Mouse (Mus musculus) hindbrain, embryonic 14.5 days (tissue): ENCODE measurements around the gene Ptafr. TPM values are rescaled to one million over a fixed set of nuclear protein-coding genes. Genes with fewer than 3 reads are reported as not detected.
A peak's percentile ranks its signal among the peaks of the same experiment; 100 is the strongest.
"Not testable (repeated sequence)": the region's sequence is repeated elsewhere in the genome, so short reads cannot be mapped to it uniquely, and the experiment has no call there.

Source experiments
- ATAC-seq: fragments of 200-750 bp; cut with Nextera tagmentation; 2 replicates; pipeline ENCODE4 v1.8.0; 2017; ENCODE audit warnings: moderate number of reproducible peaks, mild to moderate bottlenecking, moderate TSS enrichment, moderate library complexity; ENCODE audit not compliant: low FRiP score
- DNase-seq: peaks from one replicate; pipeline ENCODE4 v3.0.0-alpha.2; 2015; ENCODE audit warnings: low spot score
- H3K27ac ChIP-seq: fragments of 300-500 bp; sonication (generic); 2 replicates; pipeline ENCODE4 v1.5.1; 2014; ENCODE audit warnings: mild to moderate bottlenecking, moderate library complexity
- H3K27me3 ChIP-seq: fragments of 300-500 bp; sonication (generic); 2 replicates; pipeline ENCODE4 v1.6.1; 2014; ENCODE audit warnings: mild to moderate bottlenecking, low read length, mixed read lengths; ENCODE audit not compliant: control insufficient read depth, insufficient read depth
- H3K36me3 ChIP-seq: fragments of 300-500 bp; sonication (generic); replicated peaks from 2 replicates; pipeline ENCODE4 v1.6.1; 2014; ENCODE audit not compliant: control insufficient read depth, insufficient read depth
- H3K4me1 ChIP-seq: fragments of 300-500 bp; sonication (generic); replicated peaks from 2 replicates; pipeline ENCODE4 v1.6.1; 2014; ENCODE audit warnings: antibody characterized with exemption, low read length, mixed read lengths; ENCODE audit not compliant: control insufficient read depth, insufficient read depth
- H3K4me2 ChIP-seq: fragments of 300-500 bp; sonication (generic); replicated peaks from 2 replicates; pipeline ENCODE4 v1.6.1; 2014; ENCODE audit warnings: mild to moderate bottlenecking, moderate library complexity
- H3K4me3 ChIP-seq: fragments of 300-500 bp; sonication (generic); replicated peaks from 2 replicates; pipeline ENCODE4 v1.5.1; 2014; ENCODE audit warnings: mild to moderate bottlenecking, low read length
- H3K9ac ChIP-seq: fragments of 300-500 bp; sonication (generic); 2 replicates; pipeline ENCODE4 v1.6.1; 2014
- H3K9me3 ChIP-seq: fragments of 300-500 bp; sonication (generic); 2 replicates; pipeline ENCODE4 v1.6.1; 2016; ENCODE audit warnings: low read length; ENCODE audit not compliant: control insufficient read depth
- WGBS: fragments of 180-500 bp; shearing (Covaris S2); extraction: QIAGEN DNeasy Blood & Tissue Kit; methylation state at CpG from one replicate; pipeline ENCODE4 v1.1.7; 2014; 5-methylcytosine and 5-hydroxymethylcytosine counted together
- polyA plus RNA-seq: library from polyadenylated mRNA; unstranded; fragments of >200 nt; fragmentation: Nextera tagmentation; extraction: Ambion mirVana; gene quantifications from 2 replicates; pipeline ENCODE4 v1.2.1, GENCODE M21; 2014

Ptafr gene
- polyA plus RNA-seq, 1 experiment from 2014 or later: 0.67 TPM

- no peak overlapping the region for H3K9ac ChIP-seq
- 50% methylated on average over 8 of the region's 8 CpGs for WGBS
- peak; percentile 73 for DNase-seq
- no peak for ATAC-seq
- H3K4me1 ChIP-seq: no peaks in the 10 kb centered on the region
- peaks cover 91% of the 10 kb centered on the region for H3K36me3 ChIP-seq
- no peak overlapping the region for H3K27ac ChIP-seq
- H3K27me3 ChIP-seq: no peaks in the 10 kb centered on the region
- no peak overlapping the region for H3K4me3 ChIP-seq
- no peak overlapping the region for H3K4me2 ChIP-seq
- H3K9me3 ChIP-seq: no peaks in the 10 kb centered on the region
These were observed 18.0 kb upstream of the Ptafr start for GRCm38 (mm10) chr4:132545851-132546250.

- H3K4me1 ChIP-seq: no peaks in the 10 kb centered on the region
- no peak overlapping the region for H3K4me3 ChIP-seq
- H3K27ac ChIP-seq: no peak overlapping the region
- DNase-seq: no peak
- no peaks in the 10 kb centered on the region for H3K9me3 ChIP-seq
- H3K9ac ChIP-seq: no peak overlapping the region
- H3K27me3 ChIP-seq: no peaks in the 10 kb centered on the region
- ATAC-seq: no peak
- WGBS: 76% methylated on average over 5 of the region's 5 CpGs
- H3K4me2 ChIP-seq: no peak overlapping the region
- peaks cover 53% of the 10 kb centered on the region for H3K36me3 ChIP-seq
These were observed 9.6 kb upstream of the Ptafr start for GRCm38 (mm10) chr4:132554221-132554620.

GRCm38 (mm10) chr4:132554653-132555052 lies 9.2 kb upstream of the Ptafr start:
- Histone ChIP-seq H3K9me3 (no peaks in the 10 kb centered on the region), H3K4me2 (no peak overlapping the region), H3K4me3 (no peak overlapping the region), H3K36me3 (peaks cover 49% of the 10 kb centered on the region), H3K9ac (no peak overlapping the region), H3K27me3 (no peaks in the 10 kb centered on the region), H3K4me1 (no peaks in the 10 kb centered on the region), H3K27ac (no peak overlapping the region)
- 82% methylated on average over 8 of the region's 8 CpGs for WGBS
- ATAC-seq: no peak
- DNase-seq: no peak

- not testable (repeated sequence) for DNase-seq, H3K4me2 ChIP-seq, H3K27me3 ChIP-seq, H3K9ac ChIP-seq, H3K4me3 ChIP-seq, ATAC-seq, H3K27ac ChIP-seq, H3K4me1 ChIP-seq, H3K9me3 ChIP-seq
- H3K36me3 ChIP-seq: peaks cover 40% of the 10 kb centered on the region
- 92% methylated on average over 7 of the region's 7 CpGs for WGBS
These were observed 8.3 kb upstream of the Ptafr start for GRCm38 (mm10) chr4:132555550-132555949.

GRCm38 (mm10) chr4:132563261-132563660 lies 606 bp upstream of the Ptafr start:
- H3K9me3 ChIP-seq: no peaks in the 10 kb centered on the region
- no peaks in the 10 kb centered on the region for H3K4me1 ChIP-seq
- H3K27ac ChIP-seq: no peak overlapping the region
- H3K4me2 ChIP-seq: no peak overlapping the region
- no peaks in the 10 kb centered on the region for H3K27me3 ChIP-seq
- DNase-seq (no peak), ATAC-seq (no peak)
- H3K4me3 ChIP-seq: no peak overlapping the region
- 83% methylated on average over 3 of the region's 3 CpGs for WGBS
- no peak overlapping the region for H3K9ac ChIP-seq
- H3K36me3 ChIP-seq: no peaks in the 10 kb centered on the region

GRCm38 (mm10) chr4:132565089-132565747 lies 1.4 kb downstream of the Ptafr start:
- Histone ChIP-seq H3K9ac (no peak overlapping the region), H3K4me1 (no peaks in the 10 kb centered on the region), H3K27me3 (no peaks in the 10 kb centered on the region), H3K27ac (no peak overlapping the region), H3K4me3 (no peak overlapping the region), H3K36me3 (no peaks in the 10 kb centered on the region), H3K9me3 (no peaks in the 10 kb centered on the region), H3K4me2 (no peak overlapping the region)
- ATAC-seq: no peak
- DNase-seq: no peak
- 79% methylated on average over 12 of the region's 12 CpGs for WGBS

GRCm38 (mm10) chr4:132567361-132567779 lies 3.5 kb downstream of the Ptafr start:
- ATAC-seq (no peak), DNase-seq (no peak)
- H3K27ac ChIP-seq: no peak overlapping the region
- no peak overlapping the region for H3K4me3 ChIP-seq
- no peaks in the 10 kb centered on the region for H3K27me3 ChIP-seq
- no peak overlapping the region for H3K4me2 ChIP-seq
- H3K9me3 ChIP-seq: no peaks in the 10 kb centered on the region
- WGBS: 76% methylated on average over 9 of the region's 9 CpGs
- no peaks in the 10 kb centered on the region for H3K4me1 ChIP-seq
- no peaks in the 10 kb centered on the region for H3K36me3 ChIP-seq
- no peak overlapping the region for H3K9ac ChIP-seq

- ATAC-seq: no peak
- Histone ChIP-seq H3K9me3 (no peaks in the 10 kb centered on the region), H3K36me3 (no peaks in the 10 kb centered on the region), H3K4me3 (no peak overlapping the region), H3K4me2 (no peak overlapping the region), H3K9ac (no peak overlapping the region), H3K27ac (no peak overlapping the region), H3K27me3 (no peaks in the 10 kb centered on the region), H3K4me1 (no peaks in the 10 kb centered on the region)
- 82% methylated on average over 5 of the region's 5 CpGs for WGBS
- no peak for DNase-seq
These were observed 5.2 kb downstream of the Ptafr start for GRCm38 (mm10) chr4:132569115-132569514.

- no peaks in the 10 kb centered on the region for H3K4me1 ChIP-seq
- no peak overlapping the region for H3K27ac ChIP-seq
- no peaks in the 10 kb centered on the region for H3K36me3 ChIP-seq
- no peak overlapping the region for H3K4me3 ChIP-seq
- no peaks in the 10 kb centered on the region for H3K9me3 ChIP-seq
- ATAC-seq (no peak), DNase-seq (no peak)
- no peak overlapping the region for H3K4me2 ChIP-seq
- no peaks in the 10 kb centered on the region for H3K27me3 ChIP-seq
- H3K9ac ChIP-seq: no peak overlapping the region
- WGBS: 84% methylated on average over 9 of the region's 9 CpGs
These were observed 7.3 kb downstream of the Ptafr start for GRCm38 (mm10) chr4:132571190-132571589.

- ATAC-seq (no peak), DNase-seq (no peak)
- Histone ChIP-seq H3K36me3 (no peaks in the 10 kb centered on the region), H3K4me3 (no peak overlapping the region), H3K9ac (no peak overlapping the region), H3K9me3 (no peaks in the 10 kb centered on the region), H3K4me1 (no peaks in the 10 kb centered on the region), H3K27ac (no peak overlapping the region), H3K27me3 (no peaks in the 10 kb centered on the region), H3K4me2 (no peak overlapping the region)
- 73% methylated on average over 11 of the region's 11 CpGs for whole genome bisulfite sequencing
These were observed 9.5 kb downstream of the Ptafr start for GRCm38 (mm10) chr4:132573327-132573726.
